Mouse (Mus musculus) forebrain, embryonic 14.5 days (tissue): ENCODE data around the gene Foxp1. TPM values are rescaled to one million over a fixed set of nuclear protein-coding genes. Genes with fewer than 3 reads are reported as not detected.

Source experiments
- ATAC-seq: fragments of 200-750 bp; cut with Nextera tagmentation; 2 replicates; pipeline ENCODE4 v1.8.0; 2017; ENCODE audit warnings: mild to moderate bottlenecking, moderate library complexity
- DNase-seq: peaks from one replicate; pipeline ENCODE4 v3.0.0-alpha.2; 2015; ENCODE audit warnings: low spot score
- H3K27ac ChIP-seq: fragments of 300-500 bp; sonication (generic); 2 replicates; pipeline ENCODE4 v1.5.1; 2014; ENCODE audit warnings: low read depth, mild to moderate bottlenecking, control low read depth, low read length, moderate library complexity
- H3K27me3 ChIP-seq: fragments of 300-500 bp; sonication (generic); replicated peaks from 2 replicates; pipeline ENCODE4 v1.6.1; 2014; ENCODE audit warnings: low read length, control low read depth, mixed read lengths; ENCODE audit not compliant: control insufficient read depth, insufficient read depth
- H3K36me3 ChIP-seq: fragments of 300-500 bp; sonication (generic); 2 replicates; pipeline ENCODE4 v1.6.1; 2014; ENCODE audit warnings: low read length, control low read depth; ENCODE audit not compliant: control insufficient read depth, insufficient read depth
- H3K4me1 ChIP-seq: fragments of 300-500 bp; sonication (generic); 2 replicates; pipeline ENCODE4 v1.6.1; 2014; ENCODE audit warnings: antibody characterized with exemption, low read length, control low read depth; ENCODE audit not compliant: control insufficient read depth, insufficient read depth
- H3K4me2 ChIP-seq: fragments of 300-500 bp; sonication (generic); 2 replicates; pipeline ENCODE4 v1.6.1; 2014; ENCODE audit warnings: mild to moderate bottlenecking, control low read depth, low read length
- H3K4me3 ChIP-seq: fragments of 300-500 bp; sonication (generic); 2 replicates; pipeline ENCODE4 v1.5.1; 2014; ENCODE audit warnings: low read depth, low read length, control low read depth
- H3K9ac ChIP-seq: fragments of 300-500 bp; sonication (generic); 2 replicates; pipeline ENCODE4 v1.6.1; 2014; ENCODE audit warnings: mild to moderate bottlenecking, low read length, control low read depth, moderate library complexity
- H3K9me3 ChIP-seq: fragments of 300-500 bp; sonication (generic); replicated peaks from 2 replicates; pipeline ENCODE4 v1.6.1; 2016; ENCODE audit warnings: low read length, control low read depth, mixed read lengths; ENCODE audit not compliant: control insufficient read depth
- WGBS: fragments of 180-500 bp; shearing (Covaris S2); extraction: QIAGEN DNeasy Blood & Tissue Kit; methylation state at CpG from one replicate; pipeline ENCODE4 v1.1.7; 2014; 5-methylcytosine and 5-hydroxymethylcytosine counted together
- polyA plus RNA-seq: library from polyadenylated mRNA; unstranded; fragments of >200 nt; fragmentation: Nextera tagmentation; extraction: Ambion mirVana; gene quantifications from 2 replicates; pipeline ENCODE4 v1.2.1, GENCODE M21; 2014

Gene Foxp1
- polyA plus RNA-seq, 1 experiment from 2014 or later, result 63.3 TPM

GRCm38 (mm10) chr6:99135938-99136729 lies 386.4 kb downstream of the Foxp1 start:
- DNase-seq (peak; percentile 54), ATAC-seq (0 out of 2 replicates have a peak, but pooled peaks have one; percentile 46)
- Histone ChIP-seq H3K4me1 (peaks cover 31% of the 10 kb centered on the region), H3K27ac (no peak overlapping the region), H3K36me3 (no peaks in the 10 kb centered on the region), H3K9ac (no peak overlapping the region), H3K4me3 (no peak overlapping the region), H3K9me3 (no peaks in the 10 kb centered on the region), H3K4me2 (no peak overlapping the region), H3K27me3 (no peaks in the 10 kb centered on the region)
- 15% methylated on average over 11 of the region's 11 CpGs for WGBS

- Histone ChIP-seq H3K4me2 (no peak overlapping the region), H3K27ac (no peak overlapping the region), H3K27me3 (no peaks in the 10 kb centered on the region), H3K4me1 (peaks cover 21% of the 10 kb centered on the region), H3K9me3 (no peaks in the 10 kb centered on the region), H3K4me3 (no peak overlapping the region), H3K9ac (no peak overlapping the region), H3K36me3 (no peaks in the 10 kb centered on the region)
- ATAC-seq (no peak), DNase-seq (no peak)
- 35% methylated on average over 4 of the region's 4 CpGs for WGBS
These were observed 390.7 kb downstream of the Foxp1 start for GRCm38 (mm10) chr6:99131815-99132214.

DNA sequence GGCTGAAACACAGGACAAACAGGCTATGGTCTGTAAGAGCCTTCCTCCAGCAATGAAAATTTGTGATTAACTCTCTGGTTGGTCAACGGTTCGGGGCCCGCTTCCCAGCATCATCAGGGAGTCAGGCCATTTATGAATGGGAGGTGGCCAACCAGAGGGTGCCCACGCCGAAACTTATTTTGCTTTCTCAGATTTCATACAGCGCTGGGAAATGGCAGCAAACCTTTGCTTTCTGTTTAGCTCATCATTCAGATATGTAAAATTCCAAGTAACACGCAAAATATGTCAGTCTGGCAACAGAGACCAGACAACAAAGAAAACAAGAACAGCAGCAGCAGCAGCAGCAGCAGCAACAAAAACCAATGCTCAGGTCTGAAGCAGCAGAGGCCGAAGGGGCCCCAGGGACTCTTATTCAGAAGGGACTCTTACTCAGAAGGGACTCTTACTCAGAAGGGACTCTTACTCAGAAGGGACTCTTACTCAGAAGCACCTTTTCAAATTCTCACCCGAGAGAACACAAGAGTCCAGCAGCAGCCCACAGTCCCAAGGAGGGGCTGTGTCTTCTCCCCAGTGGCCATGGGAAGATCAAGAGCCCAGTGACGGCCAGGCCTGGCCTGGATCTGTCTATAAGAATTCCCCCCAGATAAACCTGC lies 391.6 kb downstream of the Foxp1 start:
- no peak overlapping the region for H3K27ac ChIP-seq
- ATAC-seq (no peak), DNase-seq (no peak)
- H3K9ac ChIP-seq, result no peak overlapping the region
- no peak overlapping the region for H3K4me2 ChIP-seq
- H3K36me3 ChIP-seq, result no peaks in the 10 kb centered on the region
- H3K4me1 ChIP-seq, result peaks cover 12% of the 10 kb centered on the region
- WGBS, result 60% methylated on average over 10 of the region's 10 CpGs
- H3K4me3 ChIP-seq, result no peak overlapping the region
- H3K9me3 ChIP-seq, result no peaks in the 10 kb centered on the region
- H3K27me3 ChIP-seq, result no peaks in the 10 kb centered on the region

DNA sequence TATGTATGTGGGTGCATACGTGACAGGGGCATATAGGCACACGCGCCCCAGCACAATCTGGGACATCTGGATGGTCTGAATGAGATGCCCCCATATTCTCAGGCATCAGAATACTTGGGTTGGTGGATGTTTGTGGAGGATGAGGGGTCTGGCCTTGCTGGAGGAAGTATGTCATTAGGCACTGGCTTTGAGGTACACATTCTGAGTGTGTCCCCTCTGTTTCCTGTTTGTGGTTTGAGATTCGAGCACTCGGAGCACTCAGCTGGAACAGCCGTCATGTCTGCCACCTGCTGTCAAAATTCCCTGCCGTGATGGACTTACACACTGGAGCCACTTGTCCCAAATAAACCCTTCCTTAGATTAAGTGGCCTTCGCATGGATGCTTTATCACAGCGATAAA lies 395.8 kb downstream of the Foxp1 start:
- Histone ChIP-seq H3K27me3 (no peaks in the 10 kb centered on the region), H3K4me3 (no peak overlapping the region), H3K4me1 (0 out of 2 replicates have a peak, but pooled peaks cover 5% of the 10 kb centered on the region), H3K9ac (no peak overlapping the region), H3K9me3 (no peaks in the 10 kb centered on the region), H3K36me3 (no peaks in the 10 kb centered on the region), H3K4me2 (no peak overlapping the region), H3K27ac (no peak overlapping the region)
- no peak for ATAC-seq
- DNase-seq, result no peak
- 92% methylated on average over 9 of the region's 9 CpGs for WGBS

- Histone ChIP-seq H3K4me2 (no peak overlapping the region), H3K36me3 (no peaks in the 10 kb centered on the region), H3K9me3 (no peaks in the 10 kb centered on the region), H3K27me3 (no peaks in the 10 kb centered on the region), H3K27ac (no peak overlapping the region), H3K4me3 (no peak overlapping the region), H3K9ac (no peak overlapping the region), H3K4me1 (no peaks in the 10 kb centered on the region)
- ATAC-seq, result no peak
- no peak for DNase-seq
- 82% methylated on average over 8 of the region's 8 CpGs for WGBS
These were observed 401.4 kb downstream of the Foxp1 start for GRCm38 (mm10) chr6:99120776-99121766.

- Histone ChIP-seq H3K27me3 (no peaks in the 10 kb centered on the region), H3K4me2 (no peak overlapping the region), H3K36me3 (no peaks in the 10 kb centered on the region), H3K4me3 (no peak overlapping the region), H3K4me1 (no peaks in the 10 kb centered on the region), H3K9ac (no peak overlapping the region), H3K9me3 (no peaks in the 10 kb centered on the region), H3K27ac (no peak overlapping the region)
- WGBS, result 68% methylated on average over 4 of the region's 4 CpGs
- ATAC-seq (no peak), DNase-seq (no peak)
These were observed 404.0 kb downstream of the Foxp1 start for GRCm38 (mm10) chr6:99118534-99118933.

- no peaks in the 10 kb centered on the region for H3K4me1 ChIP-seq
- H3K27ac ChIP-seq, result no peak overlapping the region
- WGBS, result 80% methylated on average over 1 of the region's 1 CpGs
- H3K9ac ChIP-seq, result no peak overlapping the region
- DNase-seq (no peak), ATAC-seq (no peak)
- no peak overlapping the region for H3K4me3 ChIP-seq
- no peaks in the 10 kb centered on the region for H3K27me3 ChIP-seq
- no peaks in the 10 kb centered on the region for H3K36me3 ChIP-seq
- no peaks in the 10 kb centered on the region for H3K9me3 ChIP-seq
- no peak overlapping the region for H3K4me2 ChIP-seq
These were observed 405.1 kb downstream of the Foxp1 start for GRCm38 (mm10) chr6:99117411-99117810.

- no peak overlapping the region for H3K9ac ChIP-seq
- H3K27me3 ChIP-seq, result no peaks in the 10 kb centered on the region
- H3K4me2 ChIP-seq, result no peak overlapping the region
- no peak for DNase-seq
- H3K9me3 ChIP-seq, result no peaks in the 10 kb centered on the region
- no peaks in the 10 kb centered on the region for H3K36me3 ChIP-seq
- no peak overlapping the region for H3K4me3 ChIP-seq
- WGBS, result 75% methylated on average over 4 of the region's 4 CpGs
- H3K27ac ChIP-seq, result no peak overlapping the region
- no peaks in the 10 kb centered on the region for H3K4me1 ChIP-seq
- no peak for ATAC-seq
These were observed 410.7 kb downstream of the Foxp1 start for GRCm38 (mm10) chr6:99111856-99112255.
